Mouse (Mus musculus): Measurements from ENCODE around the gene Sf3a2.

Sf3a2 gene

GRCm38 (mm10) chr10:80775731-80776130, 22.3 kb upstream of the Sf3a2 start:
- DNase-seq (ENCODE audit: low spot score in 2 of 2): no peak

GRCm38 (mm10) chr10:80776358-80776869, 21.6 kb upstream of the Sf3a2 start:
- no peak for DNase-seq (ENCODE audit: low spot score in 2 of 2)

- DNase-seq (ENCODE audit: low spot score in 2 of 2): no peak
Measured at GRCm38 (mm10) chr10:80777123-80777522, 20.9 kb upstream of the Sf3a2 start.

- DNase-seq (ENCODE audit: low spot score in 2 of 2): no peak
Measured at GRCm38 (mm10) chr10:80779565-80779964, 18.4 kb upstream of the Sf3a2 start.

DNA sequence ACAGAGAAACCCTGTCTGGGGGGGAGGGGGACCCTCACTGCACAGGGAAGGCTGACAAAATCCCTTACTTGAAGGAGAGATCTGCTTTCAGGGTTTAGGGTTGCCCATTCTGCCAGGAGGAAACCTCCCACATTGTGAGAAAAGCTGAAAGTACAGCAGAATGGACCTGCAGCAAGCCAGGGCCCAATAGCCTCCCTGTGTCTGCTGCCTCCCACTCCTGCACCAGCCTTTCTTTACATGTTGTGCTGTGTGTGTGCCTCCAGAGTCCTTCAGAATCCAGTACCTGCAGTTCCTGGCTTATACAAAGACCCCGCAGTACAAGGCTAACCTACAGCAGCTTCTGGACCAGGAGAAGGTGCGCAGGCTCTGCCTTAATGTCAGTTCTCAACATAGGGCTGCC, 13.7 kb upstream of the Sf3a2 start:
- DNase-seq (ENCODE audit: low spot score in 2 of 2): no peak

DNA sequence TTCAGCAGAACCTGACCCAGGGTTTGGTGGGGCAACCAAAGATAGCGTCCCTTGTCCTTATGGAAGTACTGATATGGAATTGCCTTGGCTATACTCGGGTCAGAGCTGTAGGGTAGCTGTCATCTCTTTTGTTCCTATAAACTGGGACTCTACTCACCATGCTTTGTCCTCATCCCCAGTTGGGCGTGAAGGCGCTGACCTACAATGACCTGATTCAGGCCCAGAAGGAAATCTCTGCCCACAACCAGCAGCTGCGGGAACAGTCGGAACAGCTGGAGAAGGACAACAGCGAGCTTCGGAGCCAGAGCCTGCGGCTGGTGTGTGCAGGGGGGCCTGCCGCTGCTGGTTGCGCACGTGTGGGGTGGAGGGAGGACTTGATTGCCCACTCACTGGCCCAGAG, 13.1 kb upstream of the Sf3a2 start:
- DNase-seq (ENCODE audit: low spot score in 2 of 2): no peak

- DNase-seq (ENCODE audit: low spot score in 2 of 2): no peak
Measured at GRCm38 (mm10) chr10:80785963-80786362, 12.0 kb upstream of the Sf3a2 start.

DNA sequence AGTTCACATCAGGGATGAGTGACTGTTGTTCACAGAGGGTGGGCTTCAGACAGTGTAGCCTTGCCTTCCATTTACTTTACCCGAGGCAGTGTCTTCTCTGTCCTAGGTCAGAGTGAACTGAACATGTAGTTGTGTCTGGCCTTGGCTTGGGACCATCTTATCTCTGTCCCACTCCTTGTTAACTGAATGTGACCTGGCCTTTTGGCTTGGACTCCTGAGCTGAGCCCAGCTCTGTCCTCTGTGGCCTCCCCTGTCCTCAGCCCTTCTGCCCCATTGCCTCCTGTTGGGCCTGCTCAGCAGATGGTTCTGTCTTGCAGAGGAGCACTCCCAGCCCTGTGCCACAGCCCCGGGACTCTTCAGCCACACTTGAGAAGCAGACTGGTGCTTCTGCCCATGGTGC, 10.5 kb upstream of the Sf3a2 start:
- no peak for DNase-seq (ENCODE audit: low spot score in 2 of 2)

DNA sequence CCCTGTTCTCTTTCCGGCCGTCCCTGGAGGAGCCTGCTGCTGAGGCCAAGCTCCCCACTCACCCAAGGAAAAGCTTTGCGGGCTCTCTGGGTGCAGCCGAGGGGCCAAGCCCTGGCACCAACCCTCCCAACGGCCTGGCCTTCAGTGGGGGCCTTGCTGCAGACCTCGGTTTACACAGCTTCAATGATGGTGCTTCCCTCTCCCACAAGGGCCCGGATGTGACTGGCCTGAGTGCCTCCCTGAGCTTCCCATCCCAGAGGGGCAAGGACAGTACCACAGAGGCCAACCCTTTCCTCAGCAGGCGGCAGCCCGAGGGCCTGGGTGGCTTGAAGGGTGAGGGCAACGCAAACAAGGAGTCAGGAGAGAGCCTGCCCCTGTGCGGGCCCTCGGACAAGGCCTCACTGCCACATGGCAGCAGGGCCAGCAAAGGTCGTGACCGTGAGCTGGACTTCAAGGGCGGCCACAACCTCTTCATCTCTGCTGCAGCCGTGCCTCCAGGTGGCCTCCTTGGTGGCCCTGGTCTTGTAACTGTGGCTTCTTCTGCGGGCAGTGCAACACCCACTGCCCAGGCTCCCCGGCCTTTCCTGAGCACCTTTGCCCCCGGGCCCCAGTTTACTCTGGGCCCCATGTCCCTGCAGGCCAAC, 7.1 kb upstream of the Sf3a2 start:
- no peak for DNase-seq (ENCODE audit: low spot score in 2 of 2)

DNA sequence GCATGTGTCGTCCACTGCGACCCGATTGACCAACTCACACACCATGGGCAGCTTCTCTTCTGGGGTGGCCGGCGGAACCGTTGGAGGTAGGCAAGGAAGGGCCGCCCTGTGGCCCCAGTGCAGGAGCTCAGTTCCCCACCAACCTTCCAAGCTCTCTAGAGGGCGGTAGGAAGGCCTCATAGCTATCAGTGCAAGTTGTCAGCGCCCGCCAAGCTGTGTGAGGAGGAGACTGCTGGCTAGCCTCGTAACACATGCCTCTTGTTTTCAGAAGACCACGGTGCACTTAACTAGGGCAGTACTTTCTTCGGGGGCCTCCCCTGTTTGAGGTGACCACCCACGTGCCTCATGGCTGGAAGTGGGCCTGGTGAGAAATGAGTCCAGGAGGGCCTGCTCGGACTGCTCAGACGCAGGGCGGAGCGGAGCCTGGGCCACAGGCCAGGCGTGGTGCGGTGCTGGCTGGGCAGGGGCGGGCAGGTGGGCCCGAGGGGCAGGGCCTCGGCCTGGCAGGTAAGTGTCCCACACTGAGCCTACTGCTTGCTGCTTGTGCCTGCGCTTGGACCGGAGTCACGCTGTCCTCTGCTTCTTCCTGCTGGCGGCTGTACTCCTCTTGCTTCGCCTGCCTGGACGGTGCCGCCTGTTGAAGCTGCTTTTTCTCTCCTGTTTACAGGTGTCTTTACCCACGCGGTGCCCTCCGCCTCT, 6.4 kb upstream of the Sf3a2 start:
- no peak for DNase-seq (ENCODE audit: low spot score in 2 of 2)

- DNase-seq (ENCODE audit: low spot score in 2 of 2): no peak
Measured at GRCm38 (mm10) chr10:80792175-80793032, 5.6 kb upstream of the Sf3a2 start.

- DNase-seq (ENCODE audit: low spot score in 2 of 2): no peak
Measured at GRCm38 (mm10) chr10:80793033-80793784, 4.8 kb upstream of the Sf3a2 start.

DNA sequence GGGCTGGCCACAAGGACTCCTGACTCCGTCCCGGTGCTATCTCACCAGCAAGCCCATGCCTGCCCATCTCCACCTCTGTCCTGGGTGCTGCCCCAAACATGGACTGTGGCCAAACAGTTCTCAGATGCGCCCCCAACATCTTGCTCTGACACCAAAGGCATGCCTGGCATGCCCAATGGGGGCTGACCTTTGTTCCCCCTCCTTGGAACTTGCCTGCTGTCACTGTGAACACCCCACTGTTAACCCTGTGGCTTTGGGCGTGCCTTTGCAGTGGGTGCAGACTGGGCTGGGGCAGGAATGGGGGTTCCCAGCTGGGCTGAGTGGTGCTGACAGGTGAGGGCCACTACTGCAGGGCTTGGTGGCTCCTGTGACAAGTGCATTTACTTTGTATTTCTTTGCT, 4.2 kb upstream of the Sf3a2 start:
- DNase-seq (ENCODE audit: low spot score in 2 of 2): no peak

GRCm38 (mm10) chr10:80794750-80795149, 3.2 kb upstream of the Sf3a2 start:
- no peak for DNase-seq (ENCODE audit: low spot score in 2 of 2)

GRCm38 (mm10) chr10:80796307-80796848, 1.6 kb upstream of the Sf3a2 start:
- DNase-seq (ENCODE audit: low spot score in 2 of 2): no peak

DNA sequence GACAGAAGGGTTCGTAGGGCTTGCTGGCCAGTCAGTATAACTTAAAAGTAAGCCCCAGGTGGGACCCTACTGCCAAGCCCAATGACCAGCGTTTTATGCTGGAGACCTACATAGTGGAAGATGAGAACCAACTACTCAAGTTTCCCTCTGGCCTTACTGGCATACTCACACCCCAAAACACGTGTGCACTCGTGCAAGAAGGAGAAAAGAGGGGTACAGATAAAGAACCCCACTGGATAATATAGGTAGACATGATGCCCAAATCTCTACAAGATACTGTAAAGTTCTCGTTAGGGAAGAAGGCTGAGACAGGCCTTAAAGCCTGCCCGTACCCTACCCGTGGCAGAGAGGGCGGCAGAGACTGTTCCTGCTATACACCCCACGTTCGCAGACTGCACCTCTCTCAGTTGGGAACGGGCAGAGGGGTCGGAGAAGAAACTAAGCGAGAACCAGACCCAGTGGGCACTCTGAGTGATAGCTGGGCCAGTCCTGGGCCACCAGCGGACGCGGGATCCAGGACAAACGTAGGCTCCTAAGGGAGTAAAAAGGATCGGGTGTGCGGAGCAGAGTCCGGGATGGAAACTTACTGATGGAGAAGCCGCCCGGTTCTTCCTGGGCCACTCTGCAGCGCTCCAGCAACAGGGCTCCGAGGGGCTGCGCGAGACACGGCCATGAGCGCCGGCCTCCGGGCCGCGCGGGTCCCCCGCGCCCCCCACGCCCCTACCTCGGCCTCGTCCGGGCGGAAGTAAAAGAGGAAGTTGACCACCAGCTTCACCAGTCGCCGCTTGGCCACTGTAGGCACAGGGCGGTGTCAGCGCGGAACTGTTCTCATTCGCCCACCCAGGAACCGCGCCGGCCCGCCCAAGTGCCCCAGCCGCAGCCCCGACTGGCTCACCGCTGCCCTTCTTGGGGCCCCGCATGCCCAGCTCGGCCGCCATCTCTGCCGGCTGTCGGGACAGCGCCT, 530 bp upstream of the Sf3a2 start:
- no peak for DNase-seq (ENCODE audit: low spot score in 2 of 2)

- DNase-seq (ENCODE audit: low spot score in 2 of 2): no peak
Measured at GRCm38 (mm10) chr10:80799070-80799566, 1.1 kb downstream of the Sf3a2 start.

GRCm38 (mm10) chr10:80802204-80802912, 4.4 kb downstream of the Sf3a2 start:
- no peak for DNase-seq (ENCODE audit: low spot score in 2 of 2)

DNA sequence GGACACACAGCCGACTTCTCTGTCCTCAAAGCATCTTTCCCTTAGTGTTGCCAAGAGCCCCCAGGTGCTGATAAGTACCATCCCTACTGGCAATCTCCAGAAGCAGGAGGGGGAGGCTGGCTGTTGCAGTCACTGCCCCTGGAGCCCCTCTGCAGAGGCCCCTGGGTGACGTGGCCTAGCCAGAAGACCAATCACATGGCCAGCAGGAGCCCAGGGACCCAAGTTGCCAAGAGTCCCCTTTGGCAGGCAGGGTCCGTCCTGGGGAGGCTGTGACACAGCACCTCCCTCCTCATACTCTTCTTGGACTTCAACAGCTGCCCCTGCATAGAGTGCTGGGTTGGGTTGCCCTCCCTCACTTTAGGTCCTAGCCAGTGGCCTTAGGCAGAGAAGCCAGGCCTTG, 5.0 kb downstream of the Sf3a2 start:
- DNase-seq (ENCODE audit: low spot score in 2 of 2): no peak

All from frontal cortex, postnatal 25 days (tissue).